Mouse (Mus musculus) thymus, postnatal 36 days (tissue): ENCODE measurements around the gene Zbtb34.

Experiments used
- DNase-seq, 2 experiments: peaks; one replicate each; pipeline ENCODE4 v3.0.0; 2022; ENCODE audit warnings: mixed read lengths in 2 of 2

Zbtb34 gene

GRCm38 (mm10) chr2:33445741-33446140, 14.6 kb upstream of the Zbtb34 start:
- DNase-seq = no peak

DNA sequence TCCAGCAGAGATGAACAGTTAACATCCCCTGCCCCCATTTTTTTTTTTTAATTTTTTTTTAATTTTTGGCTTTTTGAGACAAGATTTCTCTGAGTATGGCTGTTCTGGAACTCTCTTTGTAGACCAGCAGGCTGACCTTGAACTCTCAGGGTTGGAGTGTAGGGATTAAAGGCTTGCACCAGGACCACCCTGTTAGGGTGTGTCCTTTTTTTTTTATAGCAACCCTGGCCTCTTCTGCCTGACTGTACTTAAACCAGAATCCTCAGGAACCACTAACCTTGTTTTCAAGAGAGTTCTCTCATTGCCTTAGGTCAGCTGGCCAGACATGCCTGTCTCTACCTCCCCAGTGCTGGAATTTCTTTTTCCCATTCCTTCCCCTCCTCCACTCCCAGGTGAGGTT, 13.7 kb upstream of the Zbtb34 start:
- no peak for DNase-seq

- no peak for DNase-seq
Observed at GRCm38 (mm10) chr2:33444358-33444757, 13.2 kb upstream of the Zbtb34 start.

DNA sequence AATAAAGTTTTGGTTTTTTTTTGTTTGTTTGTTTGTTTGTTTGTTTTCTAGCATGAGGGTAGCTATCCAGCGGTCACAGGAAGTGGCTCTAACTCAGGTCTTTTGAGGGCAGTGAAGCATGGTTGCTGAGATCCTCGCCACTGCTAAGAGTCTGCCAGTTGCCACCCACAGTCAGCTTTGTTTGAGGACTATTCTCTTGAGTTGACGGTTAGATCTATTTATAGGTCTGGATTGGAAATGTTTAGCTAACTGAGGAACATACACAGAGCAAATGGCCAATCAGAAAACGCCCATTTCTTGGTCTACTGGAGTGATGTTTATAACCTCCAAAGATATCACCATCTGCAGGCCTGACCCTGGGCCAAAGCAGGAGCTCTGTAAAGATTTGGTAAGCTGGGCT, 11.6 kb upstream of the Zbtb34 start:
- no peak for DNase-seq

GRCm38 (mm10) chr2:33440893-33441292, 9.8 kb upstream of the Zbtb34 start:
- DNase-seq = no peak

GRCm38 (mm10) chr2:33439980-33440670, 9.0 kb upstream of the Zbtb34 start:
- no peak for DNase-seq

GRCm38 (mm10) chr2:33439471-33439881, 8.4 kb upstream of the Zbtb34 start:
- DNase-seq = no peak

DNA sequence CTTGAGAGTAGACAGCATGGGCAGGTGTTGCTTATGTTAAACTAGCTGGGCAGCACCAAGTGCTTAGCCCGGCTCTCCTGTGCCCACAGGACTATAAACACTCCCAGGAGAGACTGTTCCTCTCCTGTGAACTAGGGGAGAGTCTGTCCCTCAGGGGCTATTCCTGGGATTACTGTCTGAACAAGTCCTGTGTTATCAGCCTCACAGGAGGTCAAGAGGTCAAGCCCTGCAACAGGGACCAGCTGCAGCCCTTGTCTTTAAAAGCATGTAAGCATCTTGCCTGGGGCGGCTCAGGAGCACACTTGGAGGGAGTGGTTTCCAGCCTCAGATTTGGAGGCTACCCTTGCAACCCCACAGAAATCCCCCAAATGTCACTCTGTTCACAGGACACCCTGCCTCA, 7.3 kb upstream of the Zbtb34 start:
- no peak for DNase-seq

DNA sequence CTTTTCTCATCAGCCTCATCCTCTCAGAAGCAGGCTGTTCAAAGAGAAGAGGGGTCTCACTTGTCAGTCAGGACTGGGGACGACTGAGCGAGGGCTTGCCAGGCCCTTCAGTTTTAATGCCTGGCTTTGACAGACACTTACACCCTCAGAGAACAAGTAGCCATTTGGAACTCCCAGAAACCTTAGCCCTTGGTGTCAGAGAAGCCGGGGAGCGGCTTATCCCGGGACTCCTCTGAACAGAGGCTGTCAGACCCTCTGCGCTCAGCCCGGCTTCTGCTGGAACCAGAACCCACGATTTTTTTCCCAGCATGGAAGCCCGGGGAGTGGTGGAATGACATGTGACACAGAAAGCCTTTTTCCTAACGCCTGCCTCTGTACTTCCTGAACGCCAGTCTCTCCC, 6.1 kb upstream of the Zbtb34 start:
- no peak for DNase-seq

DNA sequence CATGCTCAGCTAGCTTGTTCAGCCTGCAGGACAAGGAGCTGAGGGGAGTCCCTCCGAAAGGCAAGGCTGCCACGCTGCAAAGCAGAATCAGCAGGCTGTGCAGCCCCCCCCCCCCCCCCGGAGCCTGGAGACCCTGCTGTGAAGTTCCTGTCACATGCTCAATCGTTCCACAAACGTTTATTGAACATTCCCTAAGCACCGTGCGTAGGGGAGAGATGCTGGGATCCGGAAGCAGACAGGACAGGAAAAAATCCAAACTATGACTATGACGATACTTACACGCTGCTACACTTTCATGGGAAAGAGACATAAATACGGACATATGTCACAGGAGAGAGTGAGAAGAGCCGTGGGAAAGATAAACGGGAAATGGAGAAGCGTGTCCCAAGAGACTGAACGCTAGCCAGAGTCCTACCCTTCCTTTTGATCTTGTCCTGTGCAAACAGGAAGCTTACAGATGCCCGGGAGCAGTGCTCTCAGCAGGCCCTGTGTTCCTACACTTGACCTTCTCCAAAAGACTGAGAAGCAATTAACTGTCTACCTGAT, 5.0 kb upstream of the Zbtb34 start:
- no peak for DNase-seq

DNA sequence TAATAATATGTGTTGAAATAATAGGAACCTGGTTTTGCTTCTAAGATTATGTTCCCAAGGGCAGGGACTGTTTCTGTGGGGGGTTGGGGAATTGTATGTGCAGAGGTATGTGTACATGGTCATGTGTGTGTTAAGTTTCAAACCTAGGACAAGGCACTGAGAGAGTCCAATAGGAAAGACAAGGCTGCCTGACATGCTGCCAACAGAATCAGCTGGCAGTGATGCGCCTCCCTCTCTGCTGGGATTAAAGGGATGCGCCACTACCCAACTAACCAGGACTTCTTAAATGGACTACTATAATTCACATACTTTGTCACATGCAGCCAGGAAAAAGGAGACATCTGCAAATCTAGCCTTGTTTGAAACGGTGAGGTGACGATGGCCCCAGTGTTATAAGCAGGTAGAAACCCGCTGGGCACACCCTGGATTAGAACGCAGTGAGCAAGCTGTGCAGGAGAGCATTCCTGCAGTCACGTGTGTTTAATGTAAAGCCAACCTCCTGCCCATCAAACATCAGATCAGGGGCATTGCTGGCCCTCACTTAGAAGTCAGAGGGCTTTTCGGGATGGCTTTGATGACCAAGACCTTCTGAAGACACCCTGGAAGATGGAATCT, 4.0 kb upstream of the Zbtb34 start:
- no peak for DNase-seq

DNA sequence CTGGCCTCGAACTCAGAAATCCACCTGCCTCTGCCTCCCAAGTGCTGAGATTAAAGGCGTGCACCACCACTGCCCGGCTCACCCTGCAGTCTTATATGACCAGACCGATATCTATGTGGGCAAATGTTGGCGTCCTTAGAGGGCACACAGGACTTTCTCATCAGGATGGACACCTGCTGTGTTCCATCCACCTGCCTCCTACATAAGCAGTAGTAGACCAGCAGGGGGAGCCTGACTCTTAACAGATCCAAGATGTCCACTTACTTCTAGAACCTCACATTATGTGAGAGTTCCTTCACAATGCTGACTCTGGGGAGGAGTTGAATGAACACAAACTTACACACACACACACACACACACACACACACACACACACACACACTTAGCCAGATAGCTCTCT, 1.8 kb upstream of the Zbtb34 start:
- DNase-seq = peak; percentile 35 to 41

- peak in 1 of 2 experiments; percentile 12 for DNase-seq
Observed at GRCm38 (mm10) chr2:33430081-33430770, 898 bp downstream of the Zbtb34 start.

GRCm38 (mm10) chr2:33429339-33429738, 1.8 kb downstream of the Zbtb34 start:
- DNase-seq = peak; percentile 49 to 60

DNA sequence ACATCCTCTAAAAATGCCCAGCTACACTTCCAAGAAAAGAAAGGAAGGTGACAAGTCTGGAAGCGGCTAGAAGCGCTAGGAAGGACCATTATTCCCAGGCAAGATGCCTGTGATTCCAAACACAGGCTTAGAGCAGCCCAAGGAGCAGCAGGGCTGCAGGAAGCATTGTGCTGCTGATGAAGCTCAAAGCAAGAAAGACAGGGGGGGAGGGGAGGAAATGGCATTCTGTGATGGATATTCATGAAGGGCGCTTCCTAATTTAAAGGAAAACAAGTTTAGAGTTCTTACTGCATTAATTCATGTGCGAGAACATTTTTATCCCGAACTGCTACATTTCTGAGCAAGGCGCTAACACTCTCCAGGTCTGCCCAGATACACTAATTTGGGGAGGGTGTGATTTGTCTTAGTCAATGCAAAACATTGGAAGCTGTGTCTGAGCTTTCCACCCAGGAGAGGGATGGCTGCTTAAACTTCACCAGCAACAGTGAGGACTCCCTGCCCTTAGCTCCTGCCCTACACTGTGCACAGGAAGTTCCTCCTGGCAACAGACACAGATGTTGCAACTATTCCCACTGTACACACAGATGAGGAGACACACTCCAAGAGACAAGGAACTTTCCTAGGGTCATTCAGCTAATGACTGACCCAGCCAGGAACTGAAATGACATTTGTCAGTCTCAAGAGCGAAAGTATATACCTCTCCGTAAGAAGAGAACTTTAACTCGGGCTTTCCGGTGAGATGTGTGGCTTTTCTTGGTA, 4.3 kb downstream of the Zbtb34 start:
- no peak for DNase-seq

- no peak for DNase-seq
Observed at GRCm38 (mm10) chr2:33417454-33417853, 13.7 kb downstream of the Zbtb34 start.

GRCm38 (mm10) chr2:33414019-33414418, 17.1 kb downstream of the Zbtb34 start:
- no peak for DNase-seq

DNA sequence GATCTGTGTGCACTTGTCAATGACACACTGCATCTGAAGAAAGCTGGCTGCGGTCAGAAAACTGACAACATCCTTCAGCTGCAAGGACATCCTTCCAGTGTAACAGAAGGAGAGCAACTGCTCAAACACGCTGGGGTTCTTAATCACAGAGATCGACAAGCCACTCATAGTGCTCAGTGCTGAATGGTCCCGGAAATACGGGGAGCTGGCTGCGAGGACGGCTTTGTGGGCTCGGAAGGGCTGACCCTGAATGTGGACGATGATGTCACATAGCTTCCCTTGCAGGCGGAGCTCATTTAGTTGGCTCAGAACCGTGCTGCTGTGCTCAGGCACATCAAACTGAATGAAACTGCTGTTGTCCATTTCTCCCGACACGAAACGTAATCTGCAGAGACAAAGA, 19.0 kb downstream of the Zbtb34 start:
- no peak for DNase-seq

DNA sequence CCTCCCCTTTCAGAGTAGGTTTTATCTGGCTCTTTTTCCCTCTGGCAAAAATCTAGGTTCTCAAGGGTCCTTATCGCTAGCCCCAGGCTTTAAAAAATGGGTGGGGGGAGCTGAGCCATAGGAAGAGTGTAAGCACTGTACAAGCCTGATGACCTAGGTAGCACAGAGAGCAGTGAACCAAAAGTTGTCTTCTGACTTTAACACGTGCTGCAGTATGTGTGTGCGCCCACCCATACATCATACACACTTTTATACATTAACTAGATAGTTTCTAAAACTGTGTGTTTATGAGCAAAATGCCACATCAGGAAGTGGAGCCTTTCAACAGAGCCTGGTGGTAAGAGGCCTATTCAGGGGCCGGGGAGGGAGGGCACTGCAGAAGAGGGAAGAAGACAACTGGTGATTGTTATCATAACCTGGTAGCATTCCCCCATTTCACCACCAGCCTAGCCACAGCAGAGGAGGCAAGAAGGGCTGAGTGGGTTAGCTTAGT, 27.6 kb downstream of the Zbtb34 start:
- DNase-seq = peak; percentile 17 to 48

- DNase-seq = no peak
Observed at GRCm38 (mm10) chr2:33402638-33403037, 28.5 kb downstream of the Zbtb34 start.

DNA sequence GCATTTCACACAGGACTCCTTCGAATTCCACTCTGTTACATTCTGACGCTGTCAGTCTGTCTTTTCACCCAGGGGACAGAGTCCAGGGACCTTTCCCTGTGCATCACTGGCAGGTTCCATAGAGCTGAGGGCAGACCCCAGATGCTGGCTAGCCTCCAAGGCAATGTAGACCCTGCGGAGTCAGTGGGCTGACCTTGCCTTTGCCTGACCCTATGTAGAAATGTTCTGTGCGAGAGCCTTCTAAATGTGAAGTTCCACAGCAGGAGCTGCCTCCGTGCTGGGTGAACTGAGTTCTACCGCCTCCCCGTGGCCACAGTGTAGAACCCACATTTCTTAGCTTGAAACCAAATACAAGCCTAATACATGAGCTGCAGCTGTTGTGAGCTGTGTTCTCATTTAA, 28.9 kb downstream of the Zbtb34 start:
- DNase-seq = peak; percentile 55 to 56

DNA sequence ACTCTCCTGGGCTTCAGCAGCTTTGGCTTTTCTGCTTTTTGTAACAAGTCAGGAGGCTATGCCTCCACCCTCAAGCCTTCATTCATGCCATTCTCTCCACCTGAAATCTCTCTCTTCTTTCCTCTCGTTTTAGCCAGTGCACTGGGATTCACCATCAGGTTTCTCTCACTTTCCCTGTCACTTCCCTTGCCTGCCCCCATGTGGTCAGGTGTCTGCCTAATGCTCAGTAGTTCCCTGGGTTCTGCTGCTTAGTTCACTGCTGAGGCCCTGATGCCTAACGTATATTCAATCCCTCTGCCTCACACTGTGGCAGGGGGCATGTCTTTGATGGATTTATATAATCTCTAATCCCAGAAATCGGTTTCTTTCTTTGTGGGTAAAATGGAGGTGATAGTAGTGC, 29.9 kb downstream of the Zbtb34 start:
- peak; percentile 22 to 31 for DNase-seq

- no peak for DNase-seq
Observed at GRCm38 (mm10) chr2:33400541-33400940, 30.6 kb downstream of the Zbtb34 start.
